Mouse (Mus musculus): ENCODE data around the gene Slc9a2. TPM values are rescaled to one million over a fixed set of nuclear protein-coding genes. Genes with fewer than 3 reads are reported as not detected.

The Slc9a2 gene
- polyA plus RNA-seq (2015; fragmentation: Illumina TruSeq; extraction: RNeasy Lipid Tissue Mini Kit (QIAGEN cat#74804); ENCODE audit: insufficient read depth, low read depth, low replicate concordance): not detected

GRCm38 (mm10) chr1:40680067-40680867 lies at the start of gene Slc9a2:
Gene Slc9a2 (plus strand): TSS chr1:40680574.

GRCm38 (mm10) chr1:40790324-40791141 lies 110.2 kb downstream of the Slc9a2 start, which contains the start of gene Mfsd9:
Gene Mfsd9 (minus strand): TSS chr1:40790687.

GRCm38 (mm10) chr1:40805351-40805750 lies 125.0 kb downstream of the Slc9a2 start, which contains the start of gene Tmem182:
Gene Tmem182 (plus strand): TSS chr1:40805601.

Other genes with a start within 250 kb of the Slc9a2 start
- 1.9 TPM for gene Il18r1, start 215.0 kb upstream of the Slc9a2 start, polyA plus RNA-seq (2015; fragmentation: Illumina TruSeq; extraction: RNeasy Lipid Tissue Mini Kit (QIAGEN cat#74804); ENCODE audit: insufficient read depth, low read depth, low replicate concordance)
- gene Il18rap, start 165.2 kb upstream of the Slc9a2 start, polyA plus RNA-seq (2015; fragmentation: Illumina TruSeq; extraction: RNeasy Lipid Tissue Mini Kit (QIAGEN cat#74804); ENCODE audit: insufficient read depth, low read depth, low replicate concordance): not detected
- gene Slc9a4, start 100.5 kb upstream of the Slc9a2 start, polyA plus RNA-seq (2015; fragmentation: Illumina TruSeq; extraction: RNeasy Lipid Tissue Mini Kit (QIAGEN cat#74804); ENCODE audit: insufficient read depth, low read depth, low replicate concordance): not detected
- 0.26 TPM for gene Mfsd9, start 110.1 kb downstream of the Slc9a2 start, polyA plus RNA-seq (2015; fragmentation: Illumina TruSeq; extraction: RNeasy Lipid Tissue Mini Kit (QIAGEN cat#74804); ENCODE audit: insufficient read depth, low read depth, low replicate concordance)
- not detected for gene Tmem182, start 125.0 kb downstream of the Slc9a2 start, polyA plus RNA-seq (2015; fragmentation: Illumina TruSeq; extraction: RNeasy Lipid Tissue Mini Kit (QIAGEN cat#74804); ENCODE audit: insufficient read depth, low read depth, low replicate concordance)